Mouse (Mus musculus): Measurements from ENCODE around the gene Kcna3.

DNA sequence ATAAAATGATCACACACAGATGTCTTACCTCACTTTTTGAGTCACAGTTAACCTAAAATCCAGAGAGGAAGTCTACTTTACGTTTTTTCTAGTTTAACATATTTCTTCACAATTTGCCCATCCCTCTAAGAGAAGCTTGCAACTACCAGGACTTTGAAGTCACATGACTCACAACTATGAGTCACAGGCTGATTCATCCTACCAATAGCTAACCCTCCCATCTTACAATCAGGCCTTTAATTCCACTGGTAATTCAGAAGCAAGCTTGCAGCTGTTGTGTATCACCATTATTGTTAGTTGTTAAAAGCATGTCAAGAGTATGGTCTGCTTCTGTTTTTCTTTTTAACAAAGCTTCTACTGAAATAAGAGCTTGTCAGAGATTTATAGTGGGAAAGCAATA lies 26.8 kb downstream of the Kcna3 start:
- no peak for TF ChIP-seq CTCF (IDR thresholded peaks at IDR 0.05; ENCODE audit: borderline replicate concordance, control insufficient read depth, extremely low read depth, insufficient read depth, low read length, poor library complexity)
- no peak for TF ChIP-seq POLR2A (IDR thresholded peaks at IDR 0.05; ENCODE audit: control insufficient read depth, extremely low read depth, insufficient read depth, low read length, poor library complexity)
